Mouse (Mus musculus): ENCODE results near the gene Cdh13. TPM values are rescaled to one million over a fixed set of nuclear protein-coding genes. Genes with fewer than 3 reads are reported as not detected.

Gene Cdh13
- polyA plus RNA-seq, 1 experiment from 2014 or later = 0.53 TPM

DNA sequence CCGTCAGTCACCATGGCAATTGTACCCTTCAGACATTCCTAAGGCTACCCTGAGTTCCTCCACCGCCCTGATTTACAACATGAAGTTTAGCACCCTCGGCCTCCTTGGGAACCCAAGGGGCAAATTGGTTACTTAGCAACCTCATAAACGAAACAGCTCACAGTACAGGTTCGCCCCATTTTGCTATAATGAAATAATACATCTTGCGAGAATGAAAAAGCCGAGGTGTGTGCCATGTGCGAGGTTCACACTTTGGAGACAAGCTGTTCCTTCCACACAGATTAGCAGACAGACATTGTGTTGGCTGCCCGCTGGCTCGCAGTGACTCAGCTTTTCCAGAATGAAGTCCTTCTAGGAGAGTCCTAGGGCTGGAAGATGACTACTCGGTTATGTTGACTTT lies 737.2 kb downstream of the Cdh13 start:
- Histone ChIP-seq H3K9me3 (ENCODE audit: low read length) (peaks cover 3% of the 10 kb centered on the region; the same call in 1 of the 2 replicates), H3K27me3 (ENCODE audit: insufficient read depth, low read length) (no peaks in the 10 kb centered on the region), H3K4me2 (ENCODE audit: low read depth, low read length) (no peak overlapping the region), H3K9ac (replicated peaks) (no peak overlapping the region), H3K27ac (ENCODE audit: low read depth) (no peak overlapping the region), H3K36me3 (replicated peaks; ENCODE audit: insufficient read depth, low read length) (no peaks in the 10 kb centered on the region), H3K4me3 (ENCODE audit: low read depth, low read length) (no peak overlapping the region), H3K4me1 (ENCODE audit: insufficient read depth) (no peaks in the 10 kb centered on the region)
- ATAC-seq (no peak), DNase-seq (no peak)
- TF ChIP-seq CTCF (IDR thresholded peaks at IDR 0.05; ENCODE audit: low read depth) = no peak
- TF ChIP-seq EP300 (IDR thresholded peaks at IDR 0.05; ENCODE audit: low read depth) = no peak
- WGBS (ENCODE audit: insufficient replicate concordance) = 69% methylated on average over 11 of the region's 11 CpGs

DNA sequence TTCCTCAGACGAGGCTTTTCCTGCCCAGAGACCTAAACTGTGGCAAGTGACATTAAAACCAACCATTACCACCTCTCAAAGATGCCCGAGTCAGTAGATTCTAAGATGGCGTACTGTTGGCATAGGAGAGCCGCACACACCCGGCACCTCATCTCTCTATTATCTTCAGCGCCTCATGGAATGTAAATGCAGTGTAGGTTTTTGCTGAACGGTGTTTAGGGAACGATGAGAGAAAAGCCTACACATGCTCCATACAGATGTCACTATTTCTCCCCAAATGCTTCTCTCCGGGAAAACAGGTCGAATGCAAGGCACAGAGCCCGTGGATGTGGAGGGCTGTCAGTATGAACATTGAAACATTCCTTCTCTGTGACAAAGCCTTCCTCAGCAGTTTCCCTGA lies 737.9 kb downstream of the Cdh13 start:
- Histone ChIP-seq H3K36me3 (replicated peaks; ENCODE audit: insufficient read depth, low read length) (no peaks in the 10 kb centered on the region), H3K4me1 (ENCODE audit: insufficient read depth) (no peaks in the 10 kb centered on the region), H3K4me3 (ENCODE audit: low read depth, low read length) (no peak overlapping the region), H3K27ac (ENCODE audit: low read depth) (no peak overlapping the region), H3K4me2 (ENCODE audit: low read depth, low read length) (no peak overlapping the region), H3K9ac (replicated peaks) (no peak overlapping the region), H3K9me3 (ENCODE audit: low read length) (peaks cover 3% of the 10 kb centered on the region; the same call in 1 of the 2 replicates), H3K27me3 (ENCODE audit: insufficient read depth, low read length) (no peaks in the 10 kb centered on the region)
- DNase-seq (no peak), ATAC-seq (no peak)
- WGBS (ENCODE audit: insufficient replicate concordance) = 83% methylated on average over 11 of the region's 11 CpGs
- TF ChIP-seq EP300 (IDR thresholded peaks at IDR 0.05; ENCODE audit: low read depth) = no peak
- no peak for TF ChIP-seq CTCF (IDR thresholded peaks at IDR 0.05; ENCODE audit: low read depth)

DNA sequence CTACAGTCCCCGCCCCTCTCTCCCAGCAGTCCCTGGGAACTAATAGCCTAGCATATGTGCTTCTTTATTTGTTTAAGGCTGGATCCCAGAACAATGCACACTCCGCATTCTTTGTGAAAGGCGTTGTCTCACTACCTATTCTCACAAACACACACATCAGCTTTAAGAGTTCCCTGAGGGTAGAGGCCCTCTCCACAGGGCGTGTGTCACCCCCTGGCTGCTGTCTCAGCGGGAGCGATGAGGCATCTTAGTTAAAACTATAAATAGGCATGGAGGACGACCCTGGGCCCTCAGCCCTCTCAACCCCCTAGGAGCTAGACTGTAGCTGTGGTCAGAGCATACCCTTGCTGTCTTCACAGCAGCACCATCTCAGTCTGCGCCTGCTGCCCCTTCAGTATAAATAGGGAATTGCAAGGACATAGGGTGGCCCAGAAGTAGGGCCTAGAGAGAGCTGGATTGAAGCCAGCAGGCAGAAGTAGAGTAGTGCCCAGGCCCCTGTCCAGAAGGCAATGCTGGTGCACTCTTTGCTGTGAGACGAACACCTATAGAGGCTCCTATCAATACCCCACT lies 738.9 kb downstream of the Cdh13 start:
- no peak for ATAC-seq
- DNase-seq = no peak
- TF ChIP-seq CTCF (IDR thresholded peaks at IDR 0.05; ENCODE audit: low read depth) = no peak
- TF ChIP-seq EP300 (IDR thresholded peaks at IDR 0.05; ENCODE audit: low read depth) = no peak

DNA sequence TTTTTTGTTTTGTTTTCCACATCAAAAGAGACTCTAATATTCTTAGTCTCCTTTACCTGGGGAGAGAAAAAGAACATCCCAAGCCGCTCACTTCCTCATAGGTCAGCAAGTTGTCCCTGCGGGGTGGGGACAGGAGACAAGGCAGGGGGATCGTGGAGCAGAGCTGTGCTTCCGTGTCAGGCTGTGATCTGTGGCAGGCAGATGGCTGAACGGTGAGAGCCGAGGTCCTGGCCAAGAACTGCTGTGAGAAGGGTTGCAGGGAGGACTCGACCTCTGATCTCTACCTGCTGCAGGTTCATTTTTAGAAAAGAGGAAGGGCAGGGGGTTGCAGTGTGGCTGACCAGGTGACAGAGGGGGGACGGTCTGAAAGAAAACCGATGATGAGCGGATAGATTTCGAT lies 749.9 kb downstream of the Cdh13 start:
- Histone ChIP-seq H3K27me3 (ENCODE audit: insufficient read depth, low read length) (no peaks in the 10 kb centered on the region), H3K27ac (ENCODE audit: low read depth) (no peak overlapping the region), H3K4me3 (ENCODE audit: low read depth, low read length) (no peak overlapping the region), H3K9ac (replicated peaks) (no peak overlapping the region), H3K9me3 (ENCODE audit: low read length) (peaks cover 10% of the 10 kb centered on the region), H3K4me1 (ENCODE audit: insufficient read depth) (no peaks in the 10 kb centered on the region), H3K4me2 (ENCODE audit: low read depth, low read length) (no peak overlapping the region), H3K36me3 (replicated peaks; ENCODE audit: insufficient read depth, low read length) (no peaks in the 10 kb centered on the region)
- ATAC-seq = no peak
- WGBS (ENCODE audit: insufficient replicate concordance) = 81% methylated on average over 11 of the region's 11 CpGs
- DNase-seq = no peak
- TF ChIP-seq CTCF (IDR thresholded peaks at IDR 0.05; ENCODE audit: low read depth) (no peak), EP300 (IDR thresholded peaks at IDR 0.05; ENCODE audit: low read depth) (no peak)

More for the DNA sequence above, 738.9 kb downstream of the Cdh13 start:
- H3K4me1 ChIP-seq (ENCODE audit: insufficient read depth) = no peaks in the 10 kb centered on the region
- H3K9ac ChIP-seq (replicated peaks) = no peak overlapping the region
- H3K27me3 ChIP-seq (ENCODE audit: insufficient read depth, low read length) = no peaks in the 10 kb centered on the region
- no peaks in the 10 kb centered on the region for H3K36me3 ChIP-seq (replicated peaks; ENCODE audit: insufficient read depth, low read length)
- WGBS (ENCODE audit: insufficient replicate concordance) = 57% methylated on average over 9 of the region's 9 CpGs
- no peak overlapping the region for H3K4me2 ChIP-seq (ENCODE audit: low read depth, low read length)
- H3K27ac ChIP-seq (ENCODE audit: low read depth) = no peak overlapping the region
- H3K9me3 ChIP-seq (ENCODE audit: low read length) = peaks cover 3% of the 10 kb centered on the region; the same call in 1 of the 2 replicates
- H3K4me3 ChIP-seq (ENCODE audit: low read depth, low read length) = no peak overlapping the region

DNA sequence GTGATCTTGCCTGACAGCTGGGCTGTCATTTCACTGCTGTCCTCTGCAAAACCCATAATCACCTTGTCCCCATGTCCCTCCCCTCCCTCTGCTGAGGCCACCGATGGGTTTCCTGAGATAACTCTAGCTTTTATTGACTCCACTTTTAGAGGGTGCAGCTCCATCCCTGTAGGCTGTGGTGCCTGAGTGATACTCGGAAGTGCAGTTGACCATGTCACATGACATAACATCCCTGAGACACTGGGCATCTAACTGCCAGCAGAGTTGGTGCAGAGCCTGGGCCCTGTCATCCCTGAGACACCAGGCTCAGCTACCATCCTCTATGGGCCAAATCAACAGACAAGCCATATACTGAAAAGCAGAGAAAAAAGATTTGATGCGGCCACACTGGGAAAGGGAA lies 750.5 kb downstream of the Cdh13 start:
- no peak for ATAC-seq
- H3K4me1 ChIP-seq (ENCODE audit: insufficient read depth) = no peaks in the 10 kb centered on the region
- H3K9me3 ChIP-seq (ENCODE audit: low read length) = peaks cover 10% of the 10 kb centered on the region
- no peaks in the 10 kb centered on the region for H3K36me3 ChIP-seq (replicated peaks; ENCODE audit: insufficient read depth, low read length)
- no peak overlapping the region for H3K9ac ChIP-seq (replicated peaks)
- no peak for TF ChIP-seq CTCF (IDR thresholded peaks at IDR 0.05; ENCODE audit: low read depth)
- TF ChIP-seq EP300 (IDR thresholded peaks at IDR 0.05; ENCODE audit: low read depth) = no peak
- no peak overlapping the region for H3K4me3 ChIP-seq (ENCODE audit: low read depth, low read length)
- H3K27ac ChIP-seq (ENCODE audit: low read depth) = no peak overlapping the region
- 88% methylated on average over 3 of the region's 3 CpGs for WGBS (ENCODE audit: insufficient replicate concordance)
- H3K4me2 ChIP-seq (ENCODE audit: low read depth, low read length) = no peak overlapping the region
- H3K27me3 ChIP-seq (ENCODE audit: insufficient read depth, low read length) = no peaks in the 10 kb centered on the region
- DNase-seq = no peak

DNA sequence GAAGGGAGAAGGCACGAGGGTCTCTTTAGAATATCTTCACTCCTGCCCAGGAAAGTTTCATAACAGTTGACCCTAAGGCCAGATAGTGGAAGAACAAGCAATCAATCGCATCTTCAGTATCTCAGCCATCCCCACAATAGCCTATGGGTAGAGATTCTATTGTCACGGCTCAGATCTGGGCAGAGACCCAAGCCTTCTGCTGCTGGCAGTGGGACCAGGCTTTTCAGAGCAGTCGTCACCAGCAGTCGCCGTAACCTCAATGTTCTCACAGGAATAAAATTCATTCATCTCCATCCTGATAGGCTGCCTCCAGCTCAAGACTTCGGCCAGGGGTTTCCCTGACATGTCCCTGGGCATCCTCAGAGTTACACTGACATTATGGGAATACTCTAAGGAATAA lies 751.6 kb downstream of the Cdh13 start:
- 85% methylated on average over 7 of the region's 7 CpGs for WGBS (ENCODE audit: insufficient replicate concordance)
- H3K27me3 ChIP-seq (ENCODE audit: insufficient read depth, low read length) = no peaks in the 10 kb centered on the region
- H3K4me2 ChIP-seq (ENCODE audit: low read depth, low read length) = no peak overlapping the region
- H3K4me1 ChIP-seq (ENCODE audit: insufficient read depth) = no peaks in the 10 kb centered on the region
- TF ChIP-seq EP300 (IDR thresholded peaks at IDR 0.05; ENCODE audit: low read depth) (no peak), CTCF (IDR thresholded peaks at IDR 0.05; ENCODE audit: low read depth) (no peak)
- no peaks in the 10 kb centered on the region for H3K36me3 ChIP-seq (replicated peaks; ENCODE audit: insufficient read depth, low read length)
- no peak overlapping the region for H3K27ac ChIP-seq (ENCODE audit: low read depth)
- no peak overlapping the region for H3K4me3 ChIP-seq (ENCODE audit: low read depth, low read length)
- H3K9me3 ChIP-seq (ENCODE audit: low read length) = peaks cover 5% of the 10 kb centered on the region; the same call in 1 of the 2 replicates
- DNase-seq (no peak), ATAC-seq (no peak)
- H3K9ac ChIP-seq (replicated peaks) = no peak overlapping the region

Data from liver, postnatal 0 days (tissue).